Mouse (Mus musculus) CH12.LX (cell line): Measurements from ENCODE around the gene Col5a3. TPM values are rescaled to one million over a fixed set of nuclear protein-coding genes. Genes with fewer than 3 reads are reported as not detected.

Experiments used
- DNase-seq: peaks from one replicate; pipeline ENCODE4 v3.0.0-alpha.2; 2013; ENCODE audit errors: extremely low read depth
- H3K27ac ChIP-seq: 2 replicates; pipeline ENCODE4 v1.5.1; 2012; ENCODE audit warnings: low read depth, mild to moderate bottlenecking, control low read depth, moderate library complexity; ENCODE audit not compliant: insufficient read depth
- H3K27me3 ChIP-seq: replicated peaks from 2 replicates; pipeline ENCODE3; 2012; ENCODE audit warnings: inconsistent platforms
- H3K36me3 ChIP-seq, 2 experiments: replicated peaks in 1 of 2; 2 replicates each; pipeline versions ENCODE3 to v1.6.1; 2012; ENCODE audit warnings: inconsistent platforms in 1 of 2, low read length in 1 of 2, mild to moderate bottlenecking in 1 of 2, mixed read lengths in 1 of 2, moderate library complexity in 1 of 2; ENCODE audit not compliant: control insufficient read depth in 1 of 2, insufficient read depth in 1 of 2
- H3K4me1 ChIP-seq, 2 experiments: 2 replicates each; pipeline ENCODE4 v1.6.1; 2012; ENCODE audit warnings: inconsistent platforms in 1 of 2, moderate library complexity in 1 of 2; ENCODE audit not compliant: insufficient read depth in 2 of 2, control insufficient read depth in 1 of 2
- H3K4me2 ChIP-seq: 2 replicates; pipeline ENCODE4 v1.6.1; 2012; ENCODE audit warnings: low read depth, mild to moderate bottlenecking, control low read depth; ENCODE audit not compliant: poor library complexity, insufficient read depth, severe bottlenecking
- H3K4me3 ChIP-seq, 3 experiments: fragments of 150-350 bp in 1 of 3; sonication (generic) in 1 of 3; replicated peaks in 1 of 3; 2 replicates each; pipeline versions ENCODE3 to v1.5.1; 2011 to 2012; ENCODE audit warnings: low read depth in 2 of 3, low read length in 2 of 3, mild to moderate bottlenecking in 2 of 3, moderate library complexity in 2 of 3, control low read depth in 1 of 3, improper control_type of control experiment in 1 of 3, inconsistent platforms in 1 of 3, mixed read lengths in 1 of 3; ENCODE audit not compliant: poor library complexity in 1 of 3
- H3K79me2 ChIP-seq: replicated peaks from 2 replicates; pipeline ENCODE4 v1.6.1; 2012; ENCODE audit warnings: mild to moderate bottlenecking, moderate library complexity; ENCODE audit not compliant: control insufficient read depth, poor library complexity, insufficient read depth, severe bottlenecking; ENCODE audit errors: extremely low read depth
- H3K9ac ChIP-seq: 2 replicates; pipeline ENCODE4 v1.6.1; 2012; ENCODE audit warnings: low read depth, mild to moderate bottlenecking, control low read depth, moderate library complexity; ENCODE audit not compliant: insufficient read depth
- H3K9me3 ChIP-seq: replicated peaks from 2 replicates; pipeline ENCODE3; 2012; ENCODE audit warnings: low read length, inconsistent platforms, mixed read lengths
- CHD2 ChIP-seq: IDR thresholded peaks from 2 replicates; pipeline ENCODE4 v1.6.1; 2011; ENCODE audit warnings: low read length, improper control_type of control experiment
- CTCF ChIP-seq, 2 experiments: IDR thresholded peaks in 1 of 2; conservative IDR thresholded peaks in 1 of 2; 2 replicates each; pipeline ENCODE4 v1.5.1; 2011 to 2012; ENCODE audit warnings: low read depth in 2 of 2, low read length in 2 of 2, improper control_type of control experiment in 1 of 2, inconsistent platforms in 1 of 2, mild to moderate bottlenecking in 1 of 2, moderate library complexity in 1 of 2
- ETS1 ChIP-seq: conservative IDR thresholded peaks from 2 replicates; pipeline ENCODE4 v1.6.1; 2012; ENCODE audit warnings: low read depth, mild to moderate bottlenecking, inconsistent platforms, low read length, improper control_type of control experiment, moderate library complexity
- IRF4 ChIP-seq: IDR thresholded peaks from 2 replicates; pipeline ENCODE4 v1.6.1; 2014; ENCODE audit warnings: low read depth, mild to moderate bottlenecking, inconsistent platforms, low read length, improper control_type of control experiment
- JUN ChIP-seq: IDR thresholded peaks from 2 replicates; pipeline ENCODE4 v1.6.1; 2011; ENCODE audit warnings: low read depth, mild to moderate bottlenecking, low read length, improper control_type of control experiment, moderate library complexity; ENCODE audit not compliant: insufficient read depth
- JUND ChIP-seq: conservative IDR thresholded peaks from 2 replicates; pipeline ENCODE4 v1.6.1; 2011; ENCODE audit warnings: low read depth, low read length, improper control_type of control experiment
- MAZ ChIP-seq: IDR thresholded peaks from 2 replicates; pipeline ENCODE4 v1.6.1; 2012; ENCODE audit warnings: low read depth, mild to moderate bottlenecking, inconsistent platforms, low read length, improper control_type of control experiment, moderate library complexity
- PAX5 ChIP-seq: IDR thresholded peaks from 2 replicates; pipeline ENCODE4 v1.6.1; 2012; ENCODE audit warnings: low read length, inconsistent platforms, mixed read lengths
- POLR2A ChIP-seq: IDR thresholded peaks from 2 replicates; pipeline ENCODE4 v1.6.1; 2011; ENCODE audit warnings: low read depth, mild to moderate bottlenecking, improper control_type of control experiment, low read length
- POLR2AphosphoS2 ChIP-seq: IDR thresholded peaks from 2 replicates; pipeline ENCODE4 v1.6.1; 2011; ENCODE audit warnings: low read depth, low read length, improper control_type of control experiment
- RCOR1 ChIP-seq: conservative IDR thresholded peaks from 2 replicates; pipeline ENCODE4 v1.6.1; 2012; ENCODE audit warnings: low read depth, mild to moderate bottlenecking, inconsistent platforms, low read length, improper control_type of control experiment
- SIN3A ChIP-seq: IDR thresholded peaks from 2 replicates; pipeline ENCODE4 v1.6.1; 2012; ENCODE audit warnings: low read length, improper control_type of control experiment, inconsistent platforms
- SMC3 ChIP-seq: IDR thresholded peaks from 2 replicates; pipeline ENCODE4 v1.6.1; 2011; ENCODE audit warnings: low read depth, low read length, improper control_type of control experiment
- TBP ChIP-seq: conservative IDR thresholded peaks from 2 replicates; pipeline ENCODE4 v1.6.1; 2011; ENCODE audit warnings: low read depth, low read length, improper control_type of control experiment
- UBTF ChIP-seq: IDR thresholded peaks from 2 replicates; pipeline ENCODE4 v1.6.1; 2012; ENCODE audit warnings: low read depth, mild to moderate bottlenecking, inconsistent platforms, low read length, improper control_type of control experiment, moderate library complexity
- USF1 ChIP-seq: IDR thresholded peaks from 2 replicates; pipeline ENCODE4 v1.6.1; 2014; ENCODE audit warnings: low read depth, mild to moderate bottlenecking, inconsistent platforms, low read length, improper control_type of control experiment
- ZMIZ1 ChIP-seq: IDR thresholded peaks from 2 replicates; pipeline ENCODE4 v1.6.1; 2012; ENCODE audit warnings: low read depth, mild to moderate bottlenecking, inconsistent platforms, low read length, improper control_type of control experiment
- ZNF384 ChIP-seq: IDR thresholded peaks from 2 replicates; pipeline ENCODE4 v1.6.1; 2012; ENCODE audit warnings: low read depth, low read length, improper control_type of control experiment, inconsistent platforms
- dilution Hi-C: fragments of 300-500 bp; cut with MboI; formaldehyde crosslinking; loops from 2 replicates; pipeline ENCODE4 v1.14.3; 2020; ENCODE audit warnings: low sequenced_read_pairs; ENCODE audit not compliant: extremely low pct_unique_long_range_greater_than_20kb, extremely low pct_ligation_motif_present
- in situ Hi-C: fragments of 300-500 bp; cut with MboI; formaldehyde crosslinking; loops from 3 replicates; pipeline ENCODE4 v1.14.3; 2019; ENCODE audit warnings: low sequenced_read_pairs, low pct_ligation_motif_present, low pct_unique_long_range_greater_than_20kb, mixed read lengths
- polyA plus RNA-seq: library from polyadenylated mRNA; unstranded; fragments of >175 nt; gene quantifications from 2 replicates; pipeline ENCODE4 v1.2.1, GENCODE M21; 2012; ENCODE audit warnings: low read depth; ENCODE audit not compliant: insufficient read length
- total RNA-seq, 2 experiments: library from RNA; depleted of rRNA; stranded (reverse); fragments of 300-350 nt in 1 of 2; fragments of >200 nt in 1 of 2; gene quantifications; 2 replicates each; pipeline ENCODE4 v1.2.3; 2012 to 2014

Gene Col5a3
- total and polyA plus RNA-seq, 3 experiments = 0.25 TPM; not detected in 2

DNA sequence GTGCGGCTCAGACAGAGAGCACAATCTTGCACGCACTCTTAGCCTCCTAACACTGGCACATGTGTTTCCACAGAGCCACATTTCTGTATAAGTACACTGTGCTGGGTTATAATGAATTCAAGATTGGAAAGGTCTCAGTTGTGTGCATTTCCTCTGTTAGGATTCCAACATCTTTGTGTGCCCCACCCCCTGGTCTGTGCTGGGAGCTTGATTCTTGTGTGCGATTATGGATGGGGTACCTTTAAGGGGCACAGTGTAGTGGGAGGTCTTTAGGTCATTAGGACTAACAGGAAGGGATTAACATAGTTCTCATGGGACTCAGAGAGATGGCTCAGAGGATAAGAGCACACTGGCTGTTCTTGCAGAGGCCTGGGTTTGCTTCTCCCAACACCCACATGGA, 24.5 kb downstream of the Col5a3 start:
- no peak for TF ChIP-seq MAZ
- TF ChIP-seq SIN3A = no peak
- TF ChIP-seq ETS1 = no peak
- no peak for TF ChIP-seq JUN
- no peak for TF ChIP-seq PAX5
- no peak for TF ChIP-seq RCOR1
- TF ChIP-seq ZNF384 = no peak
- no peak for TF ChIP-seq TBP
- no peak for TF ChIP-seq USF1
- TF ChIP-seq JUND = no peak
- no peak for TF ChIP-seq CHD2
- TF ChIP-seq ZMIZ1 = no peak
- TF ChIP-seq POLR2AphosphoS2 = no peak
- no peak for TF ChIP-seq SMC3
- no peak for TF ChIP-seq IRF4
- TF ChIP-seq POLR2A = no peak
- no peak for TF ChIP-seq UBTF
- TF ChIP-seq CTCF (conservative IDR thresholded peaks at IDR 0.05 in 1 of 2, IDR thresholded peaks at IDR 0.05 in 1 of 2; ENCODE audit: low read depth in 2 of 2, low read length in 2 of 2) = no peak
- Histone ChIP-seq H3K9ac (no peak overlapping the region), H3K79me2 (no peaks in the 10 kb centered on the region), H3K36me3 (no peaks in the 10 kb centered on the region), H3K4me3 (no peak overlapping the region), H3K27me3 (peaks cover 91% of the 10 kb centered on the region), H3K27ac (no peak overlapping the region), H3K9me3 (peaks cover 11% of the 10 kb centered on the region), H3K4me1 (no peaks in the 10 kb centered on the region), H3K4me2 (no peak overlapping the region)
- dilution Hi-C loops (no loop called here), in situ Hi-C loops (no loop called here)
- DNase-seq = no peak

DNA sequence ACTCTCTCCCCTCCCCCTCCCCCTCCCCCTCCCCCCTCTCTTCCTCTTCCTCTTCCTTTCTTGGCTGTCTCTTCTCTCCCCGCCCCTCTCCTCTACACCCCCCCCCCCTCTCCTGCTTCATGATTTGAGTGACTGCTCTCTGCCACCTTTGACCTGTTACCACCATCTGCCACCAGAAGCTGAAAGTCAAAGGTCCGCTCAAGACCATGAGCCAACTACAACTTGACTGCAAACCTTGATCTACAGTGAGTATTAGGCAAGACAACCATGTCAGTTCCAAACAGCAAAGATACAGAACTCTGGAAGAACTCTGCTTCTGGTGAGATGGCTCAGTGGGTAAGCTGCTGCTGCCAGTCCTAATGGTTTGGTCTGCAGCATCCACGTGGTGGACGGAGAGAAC, 25.2 kb downstream of the Col5a3 start:
- in situ Hi-C loops (no loop called here), dilution Hi-C loops (no loop called here)
- Histone ChIP-seq H3K27me3 (peaks cover 91% of the 10 kb centered on the region), H3K4me2 (no peak overlapping the region), H3K9me3 (peaks cover 11% of the 10 kb centered on the region), H3K27ac (no peak overlapping the region), H3K4me3 (no peak overlapping the region), H3K36me3 (no peaks in the 10 kb centered on the region), H3K4me1 (no peaks in the 10 kb centered on the region), H3K9ac (no peak overlapping the region), H3K79me2 (no peaks in the 10 kb centered on the region)
- TF ChIP-seq PAX5 = no peak
- no peak for DNase-seq
